11 mouse cellular contexts compared by ENCODE assay signal in the genomic region with DNA sequence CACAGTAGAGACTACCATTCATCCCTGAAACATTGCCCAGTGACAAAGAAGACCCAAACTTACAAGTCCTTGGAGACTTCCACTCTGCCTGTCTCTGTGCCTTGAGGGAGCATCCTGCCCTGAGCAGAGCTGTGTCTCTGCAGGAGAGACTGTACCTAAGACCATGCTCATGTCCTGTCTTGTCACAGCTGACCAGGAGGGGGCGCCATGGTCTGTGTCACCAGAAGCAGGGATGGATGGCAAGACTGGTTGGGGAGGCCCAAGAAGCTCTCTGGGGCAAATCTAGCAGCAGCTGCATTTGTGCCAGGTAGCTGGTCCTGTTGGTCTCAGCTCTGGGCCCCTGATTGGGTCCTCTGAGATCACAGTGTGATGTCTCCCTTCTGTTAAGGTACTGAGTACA.
DNase-seq lines count a peak whose midpoint lies in the region; ATAC-seq and TF ChIP-seq lines count a peak whose summit lies in the region.
"Had no signal": no experiment of that assay in that cellular context is flagged by ENCODE, and none has a peak within 500 bp of the region (broad histone marks: within the 10 kb centered on the region; RNA-seq: fewer than 3 reads in every experiment).

No protein-coding gene starts in this region.

- no peaks in the 10 kb centered on the region for H3K27me3 ChIP-seq in kidney, embryonic 14.5 days (ENCODE audit: control insufficient read depth, insufficient read depth, low read length)
- H3K27me3 ChIP-seq in midbrain, embryonic 14.5 days (ENCODE audit: control insufficient read depth, insufficient read depth, low read length): no peaks in the 10 kb centered on the region
- no peaks in the 10 kb centered on the region for H3K27me3 ChIP-seq in midbrain, embryonic 15.5 days (replicated peaks)
- H3K27me3 ChIP-seq: megakaryocyte, embryonic 14.5 days had no signal

- no peak overlapping the region for H3K27ac ChIP-seq in kidney, embryonic 14.5 days (ENCODE audit: low read depth, low read length)
- H3K27ac ChIP-seq in midbrain, embryonic 14.5 days (replicated peaks; ENCODE audit: low read depth, low read length): no peak overlapping the region
- H3K27ac ChIP-seq in midbrain, embryonic 15.5 days: no peak overlapping the region
- H3K27ac ChIP-seq in cortical plate, adult 2 months (ENCODE audit: insufficient read depth, low read length): no peak overlapping the region

- peak; percentile 23 for DNase-seq in adrenal gland, postnatal 10 days
- no peak for DNase-seq in adrenal gland, adult 18-20 months (ENCODE audit: low spot score in 2 of 2)
- DNase-seq in kidney, postnatal 10 days: peak; percentile 14
- peak; percentile 8 for DNase-seq in midbrain, embryonic 14.5 days
- DNase-seq in gastrocnemius, postnatal 10 days: no peak
- DNase-seq: adrenal gland, adult 2 months had no signal

- ATAC-seq in kidney, embryonic 14.5 days (ENCODE audit: low FRiP score, low TSS enrichment): no peak
- ATAC-seq in midbrain, embryonic 14.5 days (ENCODE audit: low FRiP score, low TSS enrichment): no peak
- ATAC-seq in midbrain, embryonic 15.5 days (replicated peaks): no peak
- ATAC-seq: hindbrain, embryonic 16.5 days had no signal

- H3K4me2 ChIP-seq in kidney, embryonic 14.5 days (replicated peaks; ENCODE audit: low read depth, low read length): no peak overlapping the region
- H3K4me2 ChIP-seq in midbrain, embryonic 14.5 days (ENCODE audit: low read length): no peak overlapping the region
- H3K4me2 ChIP-seq in midbrain, embryonic 15.5 days: no peak overlapping the region

- no peaks in the 10 kb centered on the region for H3K9me3 ChIP-seq in kidney, embryonic 14.5 days (ENCODE audit: control insufficient read depth, low read length)
- H3K9me3 ChIP-seq in midbrain, embryonic 14.5 days (ENCODE audit: control insufficient read depth, low read length): no peaks in the 10 kb centered on the region
- no peaks in the 10 kb centered on the region for H3K9me3 ChIP-seq in midbrain, embryonic 15.5 days

- no peak for TF ChIP-seq POLR2A in cortical plate, adult 2 months (IDR thresholded peaks at IDR 0.05; ENCODE audit: extremely low read depth, insufficient read depth, low read length)

- WGBS in kidney, embryonic 14.5 days: 64% methylated on average over 1 of the region's 1 CpGs
- WGBS in midbrain, embryonic 14.5 days: 59% methylated on average over 1 of the region's 1 CpGs
- WGBS in midbrain, embryonic 15.5 days: 50% methylated on average over 1 of the region's 1 CpGs

- no peaks in the 10 kb centered on the region for H3K36me3 ChIP-seq in kidney, embryonic 14.5 days (ENCODE audit: control insufficient read depth, insufficient read depth, low read length)
- H3K36me3 ChIP-seq in midbrain, embryonic 14.5 days (ENCODE audit: control insufficient read depth, insufficient read depth, low read length): no peaks in the 10 kb centered on the region
- H3K36me3 ChIP-seq in midbrain, embryonic 15.5 days (replicated peaks): no peaks in the 10 kb centered on the region

- no peak overlapping the region for H3K9ac ChIP-seq in kidney, embryonic 14.5 days (ENCODE audit: low read depth, low read length)
- H3K9ac ChIP-seq in midbrain, embryonic 14.5 days (replicated peaks; ENCODE audit: low read length): no peak overlapping the region
- no peak overlapping the region for H3K9ac ChIP-seq in midbrain, embryonic 15.5 days

- H3K4me1 ChIP-seq in kidney, embryonic 14.5 days (ENCODE audit: control insufficient read depth, insufficient read depth, low read length): 0 out of 2 replicates have a peak, but pooled peaks cover 7% of the 10 kb centered on the region
- H3K4me1 ChIP-seq in midbrain, embryonic 14.5 days (ENCODE audit: control insufficient read depth, insufficient read depth, low read length): peaks cover 12% of the 10 kb centered on the region
- peaks cover 20% of the 10 kb centered on the region for H3K4me1 ChIP-seq in midbrain, embryonic 15.5 days
- no peaks in the 10 kb centered on the region for H3K4me1 ChIP-seq in cortical plate, adult 2 months (ENCODE audit: control insufficient read depth, insufficient read depth, low read length)
- H3K4me1 ChIP-seq: megakaryocyte, embryonic 14.5 days had no signal

- no peak overlapping the region for H3K4me3 ChIP-seq in kidney, embryonic 14.5 days (ENCODE audit: low read length)
- H3K4me3 ChIP-seq in midbrain, embryonic 14.5 days (replicated peaks; ENCODE audit: low read depth, low read length): no peak overlapping the region
- H3K4me3 ChIP-seq in midbrain, embryonic 15.5 days: no peak overlapping the region
- no peak overlapping the region for H3K4me3 ChIP-seq in cortical plate, adult 2 months (ENCODE audit: insufficient read depth, low read length)
- H3K4me3 ChIP-seq: megakaryocyte, embryonic 14.5 days had no signal

- peak; percentile 25 for TF ChIP-seq CTCF in cortical plate, adult 2 months (IDR thresholded peaks at IDR 0.05; ENCODE audit: extremely low read depth, insufficient read depth, low read length)

Comparison
In these comparisons a context has a peak if more than half of its experiments do, and no peak if none do; other contexts are left out.
1. DNase-seq: peak in adrenal gland, postnatal 10 days (single experiment), kidney, postnatal 10 days (single experiment) and midbrain, embryonic 14.5 days (single experiment); none in adrenal gland, adult 18-20 months (0 of 2) and gastrocnemius, postnatal 10 days (single experiment).